Mouse (Mus musculus) ES-Bruce4 (cell line): ENCODE results near the gene Gm13305.
"Not testable (repeated sequence)": the region's sequence is repeated elsewhere in the genome, so short reads cannot be mapped to it uniquely, and the experiment has no call there.

ENCODE experiments used
- CTCF ChIP-seq: IDR thresholded peaks from one replicate; pipeline ENCODE4 v1.8.1; 2011; ENCODE audit warnings: low read depth, low read length
- POLR2A ChIP-seq: IDR thresholded peaks from one replicate; pipeline ENCODE4 v1.8.1; 2011; ENCODE audit warnings: low read length; ENCODE audit not compliant: insufficient read depth

DNA sequence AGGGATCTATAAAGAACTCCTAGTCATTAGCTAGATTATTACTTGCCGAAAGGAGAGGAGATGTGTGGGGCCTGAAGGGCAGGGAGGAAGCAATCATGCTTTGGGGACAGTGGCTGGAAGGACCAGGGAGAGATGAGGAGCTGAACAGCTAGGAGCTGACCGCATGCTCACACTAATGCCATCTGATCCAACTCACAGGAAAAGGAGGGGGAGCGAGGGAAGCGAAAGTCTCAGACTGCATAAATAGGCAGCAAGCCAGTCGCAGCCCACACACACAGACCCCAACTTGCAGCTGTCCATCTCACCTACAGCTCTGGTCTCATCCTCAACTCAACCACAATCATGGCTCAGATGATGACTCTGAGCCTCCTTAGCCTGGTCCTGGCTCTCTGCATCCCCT is 53.9 kb downstream of the Gm13305 start, which contains the start of gene Gm13304:
- not testable (repeated sequence) for TF ChIP-seq CTCF, POLR2A
